Mouse (Mus musculus) liver, adult 2 months (tissue): ENCODE measurements around the gene Chdh.

ENCODE experiments used
- CTCF ChIP-seq: fragments of 200-500 bp; IDR thresholded peaks from 2 replicates; pipeline ENCODE4 v1.5.1; 2011; ENCODE audit warnings: low read depth, low read length, control low read depth
- POLR2A ChIP-seq: fragments of 200-500 bp; IDR thresholded peaks from 2 replicates; pipeline ENCODE4 v1.6.1; 2011; ENCODE audit warnings: low read length, control low read depth; ENCODE audit not compliant: insufficient read depth; ENCODE audit errors: extremely low read depth

DNA sequence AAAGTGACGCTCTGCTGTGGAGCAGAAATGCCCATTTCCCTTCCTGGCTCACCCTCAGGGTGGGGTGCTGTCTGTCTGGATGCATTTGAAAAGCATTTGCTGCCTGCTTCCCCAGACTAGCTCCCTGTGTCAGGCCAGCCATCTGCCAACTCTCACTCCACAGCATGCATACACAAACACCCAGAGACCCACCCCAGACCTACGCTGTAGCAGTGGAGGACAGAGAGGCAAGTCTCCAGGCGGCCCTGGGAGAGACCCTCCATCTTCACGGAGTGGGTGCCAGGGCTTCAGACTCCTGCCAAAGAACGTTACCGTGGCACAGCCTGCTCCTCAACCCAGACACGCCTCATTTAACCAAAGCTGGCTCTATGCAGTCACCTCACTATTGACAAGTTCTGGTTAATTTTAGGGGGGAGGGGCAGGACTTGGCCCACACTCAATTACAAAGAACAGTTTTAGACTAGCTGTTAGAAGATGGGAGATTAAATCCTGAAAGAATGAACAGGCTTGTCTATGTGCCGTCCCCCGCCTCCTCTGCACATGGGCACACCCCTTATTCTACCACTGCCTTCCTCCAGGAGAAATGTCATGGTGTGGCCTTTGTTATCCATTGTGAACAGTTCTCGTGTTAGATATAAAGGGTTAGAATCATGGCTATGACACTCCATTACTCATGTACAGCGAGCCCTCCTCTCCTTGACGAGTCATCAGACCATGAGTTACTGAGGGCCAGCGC lies 47.4 kb downstream of the Chdh start:
- TF ChIP-seq CTCF (no peak), POLR2A (no peak)
